Mouse (Mus musculus) hematopoietic stem cell, adult 5-6 weeks (primary cell): ENCODE results near the gene Myo9b. TPM values are rescaled to one million over a fixed set of nuclear protein-coding genes. Genes with fewer than 3 reads are reported as not detected.
"Not testable (repeated sequence)": the region's sequence is repeated elsewhere in the genome, so short reads cannot be mapped to it uniquely, and the experiment has no call there.

Source experiments
- ATAC-seq, 2 experiments: fragments of 125-278 bp in 1 of 2; replicated peaks in 1 of 2; 2 replicates each; pipeline ENCODE4 v1.8.0; 2016 to 2017; ENCODE audit warnings: inconsistent platforms in 2 of 2, mild to moderate bottlenecking in 2 of 2, moderate number of reproducible peaks in 2 of 2, low read depth in 1 of 2, moderate TSS enrichment in 1 of 2; ENCODE audit not compliant: low FRiP score in 2 of 2, poor library complexity in 2 of 2, severe bottlenecking in 2 of 2, insufficient read depth in 1 of 2, low TSS enrichment in 1 of 2
- total RNA-seq: library from RNA; stranded (forward); fragments of 172-1452, 232-1000 nt; gene quantifications from 2 replicates; pipeline ENCODE4 v1.2.3, GENCODE M21; 2017

Myo9b gene
- 43.6 and 45.6 TPM in 2 replicates for total RNA-seq

DNA sequence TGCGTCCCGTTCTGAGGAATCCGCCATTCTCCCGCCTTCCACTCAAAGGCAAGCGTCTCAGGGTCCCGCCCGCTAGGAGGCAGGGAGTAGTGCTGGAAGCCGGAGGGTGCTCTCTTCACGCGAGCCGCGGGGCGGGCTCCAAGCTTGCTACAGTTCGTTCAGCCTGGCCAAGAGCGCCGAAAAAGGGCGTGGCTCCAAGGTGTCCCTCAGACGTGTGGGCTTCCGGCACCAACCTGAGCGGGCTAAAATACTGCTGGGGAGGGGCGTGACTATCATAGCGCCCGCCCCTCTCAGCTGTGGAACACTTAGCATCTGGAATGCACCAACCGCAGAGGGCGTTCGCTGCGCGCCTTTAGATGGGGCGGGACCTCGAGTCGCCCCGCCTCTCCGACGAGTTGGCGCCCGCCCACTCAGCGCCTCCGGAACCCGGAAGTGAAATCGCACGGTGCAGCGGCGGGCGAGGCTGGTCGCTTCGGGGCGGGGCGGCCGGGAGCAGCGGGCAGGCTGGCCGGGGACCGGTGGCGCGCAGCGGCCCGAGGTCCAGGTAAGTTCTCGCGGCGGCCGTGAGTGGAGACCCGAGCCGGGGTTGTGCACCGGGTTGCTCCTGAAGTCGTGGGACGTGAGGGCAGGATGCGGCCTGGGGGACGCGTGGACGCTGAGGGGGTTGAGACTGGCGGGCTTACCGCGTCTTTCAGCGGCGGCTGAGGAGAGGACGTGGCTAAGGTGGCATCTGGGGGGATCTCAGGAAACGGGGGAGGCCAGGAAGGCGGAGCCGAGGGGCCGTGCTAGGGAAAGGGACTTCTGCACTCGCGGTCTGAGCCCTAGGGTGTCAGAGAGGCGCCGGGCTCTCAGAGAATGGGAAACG lies at the start of gene Myo9b, which contains the start of gene Haus8:
Gene Myo9b (plus strand): TSS at position 429 of the 865 bp plus-strand sequence.
Gene Haus8 (minus strand): TSS at position 649 of the 865 bp plus-strand sequence.
- ATAC-seq = peak; percentile 93 to 95

DNA sequence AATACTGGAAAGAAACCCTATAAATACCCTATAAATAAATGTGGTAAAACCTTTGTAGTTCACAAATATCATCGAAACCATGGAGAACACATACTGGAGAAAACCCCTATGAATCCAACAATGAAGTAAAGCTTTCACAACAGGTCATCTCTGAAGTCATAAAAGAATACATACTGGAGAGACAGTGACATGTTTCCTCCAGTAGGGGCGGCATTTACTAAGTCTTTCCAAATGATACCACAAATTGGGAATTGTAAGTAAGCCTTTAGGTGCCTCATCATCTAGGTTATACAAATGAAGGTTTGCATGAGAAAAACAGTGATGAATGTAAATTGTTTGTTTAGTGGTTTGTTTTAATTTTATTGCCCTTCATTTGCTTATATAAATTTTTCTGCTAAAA lies 48.0 kb upstream of the Myo9b start:
- no peak; a peak in 2 of 4 replicates for ATAC-seq

DNA sequence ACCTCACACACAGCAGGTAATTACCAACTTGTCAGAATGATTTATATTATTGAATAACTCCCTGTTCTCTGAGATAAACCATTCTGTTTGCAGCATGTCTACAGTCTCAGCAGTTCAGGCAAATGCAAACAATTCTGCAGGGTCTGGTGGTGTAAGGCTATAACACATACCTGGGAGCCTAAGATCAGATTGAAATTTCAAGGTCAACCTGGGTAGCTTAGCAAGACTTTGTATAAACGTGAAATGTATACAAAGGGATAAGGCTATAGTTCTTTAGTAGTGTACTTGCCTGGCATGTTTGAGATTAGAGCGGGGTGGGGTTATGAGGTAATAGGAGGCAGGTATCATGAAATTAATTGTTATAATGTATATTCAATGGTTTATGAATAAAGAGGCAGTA lies 29.8 kb upstream of the Myo9b start:
- ATAC-seq = no peak

DNA sequence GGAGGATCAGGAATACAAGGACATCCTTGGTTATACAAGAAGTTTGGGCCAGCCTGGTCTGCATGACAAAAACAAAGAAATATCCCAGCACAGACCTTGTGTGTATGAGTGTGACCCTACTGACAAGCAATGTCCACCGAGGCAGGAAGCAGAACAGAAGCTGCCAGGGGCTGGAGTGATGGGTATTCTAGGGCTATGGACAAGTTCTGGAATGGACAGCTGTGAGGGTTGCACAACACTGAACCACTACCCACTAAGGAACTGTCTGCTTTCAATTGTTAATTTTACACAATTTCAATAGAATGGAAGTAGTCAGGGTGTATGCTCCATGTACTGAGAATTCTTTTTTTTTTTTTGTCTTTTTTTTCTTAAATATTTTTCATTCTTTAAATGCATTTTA lies 24.3 kb upstream of the Myo9b start:
- no peak for ATAC-seq

DNA sequence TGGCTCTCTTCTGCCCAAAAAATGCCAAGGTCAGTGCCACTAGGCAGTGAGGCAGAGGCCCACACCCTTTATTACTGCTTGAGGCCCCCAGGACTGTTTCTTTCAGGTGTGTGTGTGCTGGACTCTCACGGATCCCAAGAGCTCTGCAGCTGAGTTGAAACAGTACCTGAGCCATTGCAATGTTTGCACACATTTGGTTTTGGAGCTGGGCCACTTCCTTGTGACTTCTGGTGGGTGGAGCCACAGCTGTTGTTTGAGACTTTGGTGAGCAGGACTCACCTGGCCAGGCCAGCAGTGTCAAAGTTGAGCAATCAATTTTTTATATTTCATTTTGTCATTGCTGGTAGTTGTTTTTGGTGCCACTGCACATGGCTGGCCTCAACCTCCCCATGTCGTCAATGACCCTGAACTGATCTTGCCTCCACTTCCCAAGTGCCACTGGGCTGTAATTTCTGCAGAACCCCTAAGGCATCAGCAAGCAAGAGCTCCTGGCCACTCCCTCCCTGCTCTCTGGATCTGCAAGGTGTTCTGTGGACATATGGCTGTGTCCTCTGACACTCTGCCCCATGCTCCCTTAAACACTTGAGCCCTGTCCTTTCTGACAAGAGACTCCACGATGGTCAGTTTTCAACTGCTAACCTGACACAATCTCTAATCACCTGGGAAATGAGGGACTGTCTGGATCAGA lies 15.8 kb upstream of the Myo9b start:
- ATAC-seq = no peak

DNA sequence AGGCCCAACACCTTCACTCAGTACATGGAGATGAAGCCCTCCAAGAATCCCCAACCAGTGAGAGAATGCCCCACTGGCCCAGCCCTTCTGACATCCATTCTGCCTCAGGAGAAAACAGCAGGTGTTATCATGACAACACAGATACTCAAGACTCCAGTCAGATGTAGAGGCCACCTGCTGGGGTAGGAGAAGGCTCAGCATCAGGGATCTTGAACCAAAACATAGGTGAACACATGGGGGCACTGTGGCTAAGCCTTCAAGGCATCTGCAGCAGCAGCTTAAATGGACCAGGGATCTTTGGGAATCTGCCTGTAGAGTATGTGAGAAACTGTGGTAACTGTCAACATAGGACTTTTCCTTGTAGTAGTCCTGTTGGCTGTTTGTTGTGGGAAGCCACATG lies 11.3 kb upstream of the Myo9b start:
- peak; percentile 27 to 66; a peak in 2 of 4 replicates for ATAC-seq

DNA sequence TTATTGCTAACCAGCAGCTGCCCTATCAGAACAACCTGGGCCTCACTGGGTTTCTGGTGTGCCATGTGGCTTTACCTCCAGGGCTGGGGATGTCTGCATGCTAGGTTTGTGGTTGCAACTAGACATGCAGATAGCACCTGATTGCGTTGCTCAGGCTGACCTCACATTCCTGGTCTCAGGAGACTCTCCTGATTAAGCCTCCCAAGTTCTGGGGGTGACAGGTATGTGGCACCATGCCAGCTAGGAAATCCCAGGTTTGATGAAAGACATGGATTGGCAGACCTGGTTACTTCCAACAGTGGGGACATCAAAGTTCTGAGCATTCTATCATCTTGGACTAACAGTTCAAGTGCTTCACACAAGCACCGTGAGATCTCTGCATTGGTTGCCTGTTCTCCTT lies 4.8 kb upstream of the Myo9b start:
- ATAC-seq = no peak

DNA sequence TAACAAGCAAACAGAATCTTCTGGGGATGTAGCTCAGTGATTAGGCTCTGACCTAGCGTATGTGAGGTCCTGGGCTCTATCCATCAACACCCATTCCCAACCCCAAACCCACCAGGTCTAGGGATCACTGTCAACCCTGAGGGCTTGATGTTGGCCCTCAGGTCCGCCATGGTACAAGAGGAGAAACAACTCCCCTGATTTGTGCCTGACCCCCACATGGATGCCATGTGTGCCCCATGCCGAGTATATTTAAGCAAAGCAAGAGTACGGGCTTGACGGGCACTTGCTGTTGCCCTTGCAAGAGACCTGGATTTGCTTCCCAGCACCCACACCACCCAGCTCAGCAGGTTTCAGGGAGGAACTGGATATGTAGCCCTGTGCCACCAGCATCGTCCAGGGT lies 4.2 kb upstream of the Myo9b start:
- ATAC-seq = not testable (repeated sequence)

DNA sequence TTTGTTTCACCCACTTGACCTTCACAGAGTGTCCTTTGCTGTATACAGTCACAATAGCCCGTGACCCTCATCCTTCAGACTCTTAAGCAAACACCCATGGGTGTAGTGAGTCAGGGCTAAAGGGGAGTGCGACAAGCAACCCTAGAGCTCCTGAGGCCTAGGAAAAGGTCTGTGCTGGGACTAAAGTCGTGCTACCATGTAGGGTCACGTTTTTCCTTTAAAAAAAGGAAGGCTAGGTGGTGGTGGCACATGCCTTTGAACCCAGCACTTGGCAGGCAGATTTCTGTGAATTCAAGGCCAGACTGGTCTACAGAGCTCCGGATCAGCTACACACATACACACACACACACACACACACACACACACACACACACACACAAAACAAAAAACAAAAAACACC lies 884 bp upstream of the Myo9b start:
- ATAC-seq = no peak

DNA sequence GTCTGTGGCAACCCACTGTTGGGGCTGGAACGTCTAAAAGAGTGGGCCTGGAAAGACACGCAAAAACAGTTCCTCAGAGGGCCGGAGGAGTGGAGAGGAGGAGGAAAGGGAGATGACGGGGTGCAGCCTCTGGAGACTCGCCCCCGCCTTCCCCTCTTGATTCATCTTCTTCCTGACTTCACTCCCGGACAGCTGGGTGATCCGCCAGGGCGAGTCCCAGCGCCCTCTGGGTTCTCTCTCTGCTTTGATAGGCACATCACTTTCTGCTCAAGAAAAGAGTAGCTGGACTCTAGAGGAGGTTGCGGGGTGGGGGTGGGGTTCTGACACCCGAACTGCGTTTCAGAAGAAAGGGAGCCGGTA lies 617 bp downstream of the Myo9b start:
- peak; percentile 0 to 19; a peak in 2 of 4 replicates for ATAC-seq

DNA sequence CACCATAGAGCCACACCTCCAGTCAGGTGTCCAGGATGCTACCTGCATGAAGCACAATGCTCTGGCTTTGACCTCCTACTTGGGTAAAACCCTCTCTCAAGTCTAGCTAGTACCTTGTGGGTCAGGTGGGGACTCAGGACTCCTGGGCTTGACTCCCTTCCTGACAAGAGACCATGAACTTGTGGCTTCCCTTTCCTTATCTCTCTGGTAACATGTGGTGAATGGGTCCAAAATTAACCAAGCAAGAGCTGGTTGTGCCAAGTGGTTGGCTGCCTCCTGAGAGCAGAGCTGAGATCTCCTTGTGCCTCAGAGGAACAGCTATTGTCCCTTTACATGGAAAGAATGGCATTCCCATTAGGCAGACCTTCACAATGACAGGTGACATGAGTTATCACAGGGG lies 2.0 kb downstream of the Myo9b start:
- ATAC-seq = 0 out of 4 replicates have a peak, but pooled peaks of 1 of the 2 experiments have one; percentile 2

DNA sequence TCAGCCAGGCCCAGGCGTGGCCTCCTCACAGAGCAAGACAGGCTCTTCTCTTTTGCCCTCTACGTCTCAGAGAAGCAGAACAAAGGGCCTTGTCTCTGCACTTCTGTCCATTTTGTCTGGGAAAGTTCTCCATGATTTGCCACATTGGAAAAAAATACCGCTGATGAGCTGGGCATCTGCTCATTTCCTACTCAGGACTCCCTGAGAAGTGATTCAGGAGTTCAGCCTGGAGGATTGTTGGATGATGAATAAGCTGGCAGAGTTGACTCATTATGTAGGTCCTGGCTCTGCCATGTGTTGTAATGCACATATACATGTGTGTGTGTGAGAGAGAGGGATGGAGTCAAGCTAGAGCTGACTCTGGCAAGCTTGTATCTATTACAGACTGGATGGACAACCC lies 3.7 kb downstream of the Myo9b start:
- no peak for ATAC-seq

DNA sequence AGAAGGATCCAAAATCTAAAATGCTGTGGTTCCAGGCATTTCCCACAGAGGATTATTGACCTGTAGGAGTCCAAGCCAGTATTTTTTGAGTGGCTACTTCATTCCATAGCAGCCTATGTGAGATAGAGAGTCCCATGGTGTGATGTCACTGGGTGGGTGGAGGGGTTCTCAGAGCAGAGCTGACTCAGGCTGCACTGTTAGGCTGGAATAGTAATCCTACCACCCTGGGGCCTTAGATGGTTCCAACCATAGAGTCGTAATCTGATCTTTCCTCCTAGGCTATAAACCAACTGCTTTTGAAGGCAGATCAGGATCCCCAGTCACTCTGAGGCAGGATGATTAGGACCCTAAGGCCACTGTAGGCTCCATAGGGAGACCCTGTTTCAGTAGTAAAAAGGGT lies 6.9 kb downstream of the Myo9b start:
- ATAC-seq = not testable (repeated sequence)

DNA sequence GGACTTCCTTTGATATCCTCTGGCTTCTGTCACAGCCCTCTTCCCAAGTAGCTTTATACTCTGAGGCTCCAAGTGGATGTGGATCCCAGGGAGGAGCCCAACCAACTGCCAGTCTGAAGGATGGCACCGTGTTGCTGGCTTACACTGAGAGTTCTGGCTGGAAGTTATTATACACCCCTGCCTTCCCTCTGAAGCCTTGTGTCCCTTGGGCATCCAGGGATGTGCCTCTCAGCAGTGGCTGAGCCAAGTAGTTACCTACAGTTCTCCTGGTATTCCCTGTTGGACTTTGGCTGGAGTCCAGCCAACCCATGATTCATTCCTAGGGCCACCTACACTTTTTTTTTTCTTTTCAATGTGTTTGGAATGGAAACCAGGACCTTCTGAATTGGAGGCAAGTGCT lies 9.2 kb downstream of the Myo9b start:
- not testable (repeated sequence) for ATAC-seq

DNA sequence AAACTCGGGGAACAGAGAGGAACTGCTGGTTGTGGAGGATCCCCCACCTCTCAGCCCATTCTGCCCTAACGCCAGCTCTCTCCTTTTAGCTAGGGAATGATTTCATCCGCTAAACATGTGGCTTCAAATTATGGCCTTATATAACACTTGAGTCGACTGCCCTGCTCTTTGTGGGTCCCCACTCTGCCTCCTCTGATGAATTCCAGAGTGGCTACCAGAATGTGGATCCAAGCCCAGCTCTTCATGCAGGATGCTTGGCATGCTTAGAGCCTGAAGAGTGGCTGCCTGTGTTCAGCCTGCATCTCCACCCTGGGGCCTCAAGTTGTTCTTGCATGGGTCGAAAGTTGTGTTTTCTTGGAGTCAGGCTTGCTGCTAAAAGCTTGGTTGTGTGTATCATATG lies 10.1 kb downstream of the Myo9b start:
- ATAC-seq = no peak

DNA sequence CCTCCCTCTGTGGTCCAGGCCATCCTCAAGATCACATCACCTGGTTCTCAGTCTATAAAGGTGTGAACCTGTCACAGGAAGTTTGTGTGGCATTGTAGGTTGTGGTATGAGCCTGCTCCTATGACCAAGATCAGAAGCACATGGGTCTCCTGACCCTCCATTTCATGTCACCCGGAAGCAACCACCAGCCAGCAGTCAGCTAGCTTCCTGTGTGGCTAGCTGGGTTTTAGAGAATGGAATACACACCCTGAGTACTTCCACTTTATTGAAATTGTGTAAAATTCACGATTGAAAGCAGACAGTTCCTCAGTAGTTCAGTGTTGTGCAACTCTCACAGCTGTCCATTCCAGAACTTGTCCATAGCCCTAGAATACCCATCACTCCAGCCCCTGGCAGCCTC lies 13.7 kb downstream of the Myo9b start:
- ATAC-seq = peak; percentile 64 to 88

DNA sequence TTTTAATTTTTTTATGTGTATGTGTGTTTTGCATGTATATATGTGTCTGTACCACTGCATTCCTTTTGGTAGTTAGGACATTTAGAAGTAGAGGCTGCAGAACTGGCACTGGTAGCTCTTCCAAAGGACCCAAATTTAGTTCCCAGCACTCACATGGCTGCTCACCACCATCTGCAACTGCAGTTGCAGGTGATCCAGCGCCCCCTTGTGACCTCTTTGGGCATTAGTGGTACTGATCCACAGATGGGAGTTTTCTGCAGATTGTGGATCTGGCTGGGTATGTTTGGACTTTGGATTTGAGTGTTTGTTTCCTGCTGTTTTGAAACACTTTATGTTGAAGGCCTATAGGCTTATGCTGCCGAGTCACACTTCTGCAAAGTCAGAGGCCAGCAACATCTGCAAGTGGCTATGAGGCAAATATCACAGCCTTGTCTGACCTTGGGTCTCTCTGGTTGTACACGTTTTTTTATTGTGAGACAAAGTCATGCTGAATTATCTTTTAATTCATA lies 16.0 kb downstream of the Myo9b start:
- ATAC-seq = no peak

DNA sequence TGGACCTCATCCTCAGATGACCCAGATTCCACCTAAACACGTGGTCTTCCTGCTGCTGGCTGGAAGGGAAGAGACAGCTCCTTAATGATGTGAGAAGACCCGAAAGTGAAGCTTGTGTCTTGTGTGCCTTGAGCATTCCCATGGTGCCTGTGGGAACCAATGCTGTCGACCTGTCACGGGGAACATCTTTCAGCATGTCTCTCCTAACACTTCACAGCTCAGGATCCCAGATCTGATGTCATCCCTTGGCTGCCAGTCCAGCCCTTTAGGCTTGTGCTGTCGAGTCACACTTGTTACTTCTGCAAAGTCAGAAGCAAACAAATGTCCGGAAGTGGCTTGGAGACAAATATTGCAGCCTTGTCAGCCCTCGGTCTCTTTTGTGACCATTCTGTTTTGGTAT lies 16.6 kb downstream of the Myo9b start:
- no peak for ATAC-seq
